11 mouse cellular contexts compared by ENCODE assay signal in the genomic region with DNA sequence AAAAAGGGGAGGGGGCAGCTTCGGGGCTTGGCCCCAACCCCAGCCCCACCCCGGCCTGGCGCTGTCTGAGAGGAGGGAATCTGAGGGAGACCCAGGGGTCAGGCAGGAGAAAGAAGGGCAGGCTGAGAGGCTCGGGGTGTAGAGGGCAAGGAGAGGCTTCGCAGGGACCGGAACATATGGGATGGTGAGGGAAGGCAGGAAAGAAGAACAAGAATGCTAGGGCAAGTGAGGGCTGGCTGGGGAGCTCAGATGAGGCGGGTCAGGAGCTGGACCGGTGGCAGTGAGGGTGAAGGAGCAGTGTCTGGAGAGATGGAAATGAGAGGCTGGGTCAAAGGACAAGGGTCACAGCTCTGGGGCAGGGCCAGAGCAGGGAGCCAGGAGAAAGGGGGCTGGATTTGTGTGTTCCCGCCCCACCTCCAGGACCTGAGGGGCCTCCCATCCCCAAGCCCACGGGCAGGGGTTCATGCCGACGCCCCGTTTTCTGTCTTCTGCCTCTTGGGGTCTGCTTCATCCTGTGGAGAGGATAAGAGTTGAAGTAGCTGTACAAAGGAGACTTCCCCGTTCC. TPM values are rescaled to one million over a fixed set of nuclear protein-coding genes. Genes with fewer than 3 reads are reported as not detected.
DNase-seq lines count a peak whose midpoint lies in the region; ATAC-seq and TF ChIP-seq lines count a peak whose summit lies in the region.
"Had no signal": no experiment of that assay in that cellular context is flagged by ENCODE, and none has a peak within 500 bp of the region (broad histone marks: within the 10 kb centered on the region; RNA-seq: fewer than 3 reads in every experiment).

No protein-coding gene starts in this region.

- H3K9me3 ChIP-seq in ES-E14 (ENCODE audit: control insufficient read depth, insufficient read depth, low read depth, low read length) = no peaks in the 10 kb centered on the region
- no peaks in the 10 kb centered on the region for H3K9me3 ChIP-seq in hindbrain, embryonic 11.5 days (ENCODE audit: control insufficient read depth, low read length)
- H3K9me3 ChIP-seq in limb, embryonic 12.5 days = no peaks in the 10 kb centered on the region

- 44% methylated on average over 14 of the region's 14 CpGs for WGBS in hindbrain, embryonic 11.5 days
- WGBS in limb, embryonic 12.5 days = 79% methylated on average over 14 of the region's 14 CpGs

- H3K27ac ChIP-seq in ES-E14 (ENCODE audit: insufficient read depth, low read depth, low read length, poor library complexity, severe bottlenecking) = no peak overlapping the region
- H3K27ac ChIP-seq in hindbrain, embryonic 11.5 days (ENCODE audit: low read depth, low read length) = peak overlapping the region; percentile 55; the same call in 1 of the 2 replicates
- peak overlapping the region; percentile 41; the same call in 1 of the 2 replicates for H3K27ac ChIP-seq in limb, embryonic 12.5 days

- peaks cover 9% of the 10 kb centered on the region; the same call in 1 of the 2 replicates for H3K36me3 ChIP-seq in ES-E14 (ENCODE audit: control insufficient read depth, insufficient read depth, low read length, poor library complexity, severe bottlenecking)
- H3K36me3 ChIP-seq in hindbrain, embryonic 11.5 days (ENCODE audit: control insufficient read depth, insufficient read depth, low read length) = 0 out of 2 replicates have a peak, but pooled peaks cover 4% of the 10 kb centered on the region
- H3K36me3 ChIP-seq in limb, embryonic 12.5 days = peaks cover 31% of the 10 kb centered on the region

- H3K4me2 ChIP-seq in hindbrain, embryonic 11.5 days (replicated peaks; ENCODE audit: low read depth, low read length) = no peak overlapping the region; the same call in 1 of the 2 replicates
- no peak overlapping the region for H3K4me2 ChIP-seq in limb, embryonic 12.5 days

- peaks cover 0 to 39% of the 10 kb centered on the region in 2 experiments; a peak in 2 of 4 replicates for H3K4me1 ChIP-seq in ES-E14 (ENCODE audit: control insufficient read depth in 2 of 2, insufficient read depth in 2 of 2, low read length in 2 of 2, poor library complexity in 1 of 2)
- H3K4me1 ChIP-seq in hindbrain, embryonic 11.5 days (replicated peaks; ENCODE audit: control insufficient read depth, insufficient read depth, low read length) = peaks cover 23% of the 10 kb centered on the region
- H3K4me1 ChIP-seq in limb, embryonic 12.5 days (replicated peaks) = peaks cover 51% of the 10 kb centered on the region

- H3K4me3 ChIP-seq in ES-E14 (ENCODE audit: insufficient read depth in 1 of 2, low read depth in 1 of 2, low read length in 2 of 2, poor library complexity in 1 of 2, severe bottlenecking in 1 of 2) = no peak overlapping the region
- H3K4me3 ChIP-seq in hindbrain, embryonic 11.5 days (ENCODE audit: low read depth, low read length) = peak overlapping the region; percentile 88; the same call in 1 of the 2 replicates
- no peak overlapping the region for H3K4me3 ChIP-seq in limb, embryonic 12.5 days (replicated peaks)

- 0 out of 2 replicates have a peak overlapping the region, but pooled peaks have one; percentile 12 for H3K9ac ChIP-seq in ES-E14 (ENCODE audit: insufficient read depth, low read depth, low read length, poor library complexity, severe bottlenecking)
- 0 out of 2 replicates have a peak overlapping the region, but pooled peaks have one; percentile 12 for H3K9ac ChIP-seq in hindbrain, embryonic 11.5 days (ENCODE audit: low read depth, low read length)
- H3K9ac ChIP-seq in limb, embryonic 12.5 days (replicated peaks) = 0 out of 2 replicates have a peak overlapping the region, but pooled peaks have one; percentile 31

- ATAC-seq in hindbrain, embryonic 11.5 days (ENCODE audit: low FRiP score) = no peak
- no peak for ATAC-seq in limb, embryonic 12.5 days (ENCODE audit: insufficient number of reproducible peaks, insufficient read depth, low FRiP score, low TSS enrichment, low read depth)
- no peak for ATAC-seq in granulocyte monocyte progenitor cell, adult 5-6 weeks (replicated peaks; ENCODE audit: poor library complexity, severe bottlenecking)

- peaks cover 5% of the 10 kb centered on the region; the same call in 1 of the 2 replicates for H3K27me3 ChIP-seq in hindbrain, embryonic 11.5 days (ENCODE audit: control insufficient read depth, insufficient read depth, low read length)
- peaks cover 26% of the 10 kb centered on the region for H3K27me3 ChIP-seq in limb, embryonic 12.5 days

- DNase-seq in embryo, embryonic 9.5 days (ENCODE audit: extremely low spot score) = peak; percentile 26
- no peak for DNase-seq in embryo, embryonic 11 days
- DNase-seq in ES-E14 (ENCODE audit: low read depth, low spot score) = no peak
- no peak for DNase-seq in hindbrain, embryonic 11.5 days (ENCODE audit: low spot score)
- no peak for DNase-seq in gastrocnemius, postnatal 10 days
- DNase-seq in adrenal gland, adult 8-10 months = no peak
- DNase-seq: layer of hippocampus, adult 9-11 months; lung, postnatal 10 days had no signal

- in situ Hi-C loops in ES-E14 (cut with MboI; ENCODE audit: low sequenced_read_pairs in 2 of 2, unreplicated experiment in 2 of 2) = no loop called here

TF ChIP-seq in ES-E14, 5 proteins besides CTCF, POLR2A, EP300 and RAD21:
- TF ChIP-seq ZC3H11A (IDR thresholded peaks at IDR 0.05; ENCODE audit: borderline replicate concordance, low read depth, low read length) (no peak), HCFC1 (IDR thresholded peaks at IDR 0.05; ENCODE audit: borderline replicate concordance, insufficient read depth, low read length) (no peak), MAFK (IDR thresholded peaks at IDR 0.05; ENCODE audit: insufficient read depth, low read depth, low read length) (no peak), CHD2 (IDR thresholded peaks at IDR 0.05; ENCODE audit: low read depth, low read length) (no peak), ZNF384 (IDR thresholded peaks at IDR 0.05; ENCODE audit: low read depth, low read length) (no peak)
TF ChIP-seq in ES-E14: peak in this region for 0.

RNA-seq across cellular contexts. Expression of a gene that starts 2.3 kb away (rescaled TPM):
- total RNA-seq in ES-E14 (2012; rRNA removed) = 1.0 and 1.2 TPM in 2 replicates
- polyA plus RNA-seq in hindbrain, embryonic 11.5 days (2014; fragmentation: Nextera tagmentation; extraction: Ambion mirVana) = 1.2 and 2.5 TPM in 2 replicates
- polyA plus RNA-seq in limb, embryonic 12.5 days (2016; fragmentation: Nextera tagmentation; extraction: Ambion mirVana) = 2.2 TPM in 2 replicates
- under 1 TPM; 0.56 to 0.68 TPM for total RNA-seq in gastrocnemius, postnatal 10 days (2021)
- 1 to 10 TPM; 1.1 to 2.7 (median 1.2) TPM for total RNA-seq in adrenal gland, adult 8-10 months (2022)
- total RNA-seq in granulocyte monocyte progenitor cell, adult 5-6 weeks (2014; fragmentation: Nextera tagmentation) = 1.4 and 3.8 TPM in 2 replicates
- total RNA-seq in granulocyte monocyte progenitor cell, adult 5-6 weeks (2017) = 1.4 and 9.6 TPM in 2 replicates

RNA-seq across cellular contexts. Expression of a gene that starts 6.1 kb away (rescaled TPM):
- total RNA-seq in ES-E14 (2012; rRNA removed) = 66.7 and 67.4 TPM in 2 replicates
- polyA plus RNA-seq in hindbrain, embryonic 11.5 days (2014; fragmentation: Nextera tagmentation; extraction: Ambion mirVana) = 321 and 337 TPM in 2 replicates
- 325 and 346 TPM in 2 replicates for polyA plus RNA-seq in limb, embryonic 12.5 days (2016; fragmentation: Nextera tagmentation; extraction: Ambion mirVana)
- total RNA-seq in gastrocnemius, postnatal 10 days (2021) = 100 to 1,000 TPM; 273 to 298 TPM
- total RNA-seq in adrenal gland, adult 8-10 months (2022) = 100 to 1,000 TPM; 741 to 843 (median 768) TPM
- 16.1 and 21.9 TPM in 2 replicates for total RNA-seq in granulocyte monocyte progenitor cell, adult 5-6 weeks (2014; fragmentation: Nextera tagmentation)
- 18.5 and 33.0 TPM in 2 replicates for total RNA-seq in granulocyte monocyte progenitor cell, adult 5-6 weeks (2017)

RNA-seq across cellular contexts. Expression of a gene that starts 17.4 kb away (rescaled TPM):
- 179 and 196 TPM in 2 replicates for total RNA-seq in ES-E14 (2012; rRNA removed)
- 443 and 465 TPM in 2 replicates for polyA plus RNA-seq in hindbrain, embryonic 11.5 days (2014; fragmentation: Nextera tagmentation; extraction: Ambion mirVana)
- polyA plus RNA-seq in limb, embryonic 12.5 days (2016; fragmentation: Nextera tagmentation; extraction: Ambion mirVana) = 401 and 407 TPM in 2 replicates
- total RNA-seq in gastrocnemius, postnatal 10 days (2021) = 100 to 1,000 TPM; 252 to 255 TPM
- total RNA-seq in adrenal gland, adult 8-10 months (2022) = 100 to 1,000 TPM; 277 to 296 (median 287) TPM
- 82.4 and 102 TPM in 2 replicates for total RNA-seq in granulocyte monocyte progenitor cell, adult 5-6 weeks (2014; fragmentation: Nextera tagmentation)
- total RNA-seq in granulocyte monocyte progenitor cell, adult 5-6 weeks (2017) = 49.5 and 79.7 TPM in 2 replicates

RNA-seq across cellular contexts. Expression of a gene that starts 25.8 kb away (rescaled TPM):
- 0.37 and 0.49 TPM in 2 replicates for total RNA-seq in ES-E14 (2012; rRNA removed)
- polyA plus RNA-seq in hindbrain, embryonic 11.5 days (2014; fragmentation: Nextera tagmentation; extraction: Ambion mirVana) = 0.19 TPM in 1 of 2 replicates, not detected in the other
- polyA plus RNA-seq in limb, embryonic 12.5 days (2016; fragmentation: Nextera tagmentation; extraction: Ambion mirVana) = 0.15 TPM in 1 of 2 replicates, not detected in the other
- total RNA-seq in gastrocnemius, postnatal 10 days (2021) = 1 to 10 TPM in 1 of 2 experiments, under 1 TPM in 1; 0.61 to 2.1 TPM
- under 1 TPM; 0.40 to 0.83 (median 0.46) TPM for total RNA-seq in adrenal gland, adult 8-10 months (2022)
- 0.90 TPM in 1 of 2 replicates, not detected in the other for total RNA-seq in granulocyte monocyte progenitor cell, adult 5-6 weeks (2014; fragmentation: Nextera tagmentation)
- total RNA-seq in granulocyte monocyte progenitor cell, adult 5-6 weeks (2017) = 0.41 and 0.60 TPM in 2 replicates

RNA-seq across cellular contexts. Expression of a gene that starts 50.0 kb away (rescaled TPM):
- total RNA-seq in ES-E14 (2012; rRNA removed) = 1.7 and 3.1 TPM in 2 replicates
- 1.9 and 2.3 TPM in 2 replicates for polyA plus RNA-seq in hindbrain, embryonic 11.5 days (2014; fragmentation: Nextera tagmentation; extraction: Ambion mirVana)
- polyA plus RNA-seq in limb, embryonic 12.5 days (2016; fragmentation: Nextera tagmentation; extraction: Ambion mirVana) = 2.5 and 2.7 TPM in 2 replicates
- total RNA-seq in gastrocnemius, postnatal 10 days (2021) = 1 to 10 TPM in 1 of 2 experiments, under 1 TPM in 1; 0.38 to 1.1 TPM
- 1 to 10 TPM in 3 of 4 experiments, under 1 TPM in 1; 0.32 to 2.2 (median 1.6) TPM for total RNA-seq in adrenal gland, adult 8-10 months (2022)
- 2.0 TPM in 1 of 2 replicates, not detected in the other for total RNA-seq in granulocyte monocyte progenitor cell, adult 5-6 weeks (2014; fragmentation: Nextera tagmentation)
- not detected in 2 replicates for total RNA-seq in granulocyte monocyte progenitor cell, adult 5-6 weeks (2017)
- total RNA-seq: gastrocnemius, adult 8-10 months had no signal
